Mouse (Mus musculus): ENCODE data around the gene Fto. TPM values are rescaled to one million over a fixed set of nuclear protein-coding genes. Genes with fewer than 3 reads are reported as not detected.

The Fto gene
- polyA plus RNA-seq, 2 experiments, result 10.0 to 15.6 TPM

DNA sequence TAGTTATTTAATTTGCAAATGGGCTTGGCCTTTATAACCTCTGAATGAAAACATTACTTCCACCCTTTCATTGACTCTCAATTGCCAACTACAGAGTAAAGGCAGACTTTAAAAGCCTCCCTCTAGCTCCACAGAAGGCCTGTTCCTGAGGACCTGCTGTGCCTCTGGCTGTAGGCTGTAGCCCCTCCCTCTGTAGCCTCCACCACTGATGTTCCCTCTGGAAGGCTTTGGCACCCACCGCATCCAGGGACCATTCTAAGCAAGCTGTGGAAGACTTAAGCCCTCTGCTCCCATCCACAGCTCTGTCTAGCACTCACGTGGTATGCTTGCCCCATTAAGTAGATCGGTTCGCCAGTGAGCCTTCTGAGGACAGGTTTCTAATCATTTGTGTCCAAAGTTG lies 258.7 kb downstream of the Fto start:
- WGBS (ENCODE audit: insufficient replicate concordance), result 77% methylated on average over 4 of the region's 4 CpGs
- H3K9ac ChIP-seq (replicated peaks), result no peak overlapping the region
- no peaks in the 10 kb centered on the region for H3K9me3 ChIP-seq (ENCODE audit: control insufficient read depth, low read length)
- no peak overlapping the region for H3K27ac ChIP-seq
- no peaks in the 10 kb centered on the region for H3K36me3 ChIP-seq (replicated peaks; ENCODE audit: control insufficient read depth, insufficient read depth, low read depth)
- TF ChIP-seq EP300 (IDR thresholded peaks at IDR 0.05; ENCODE audit: low read depth) (no peak), CTCF (IDR thresholded peaks at IDR 0.05; ENCODE audit: low read depth) (no peak)
- H3K4me1 ChIP-seq (replicated peaks; ENCODE audit: control insufficient read depth in 2 of 2, insufficient read depth in 2 of 2, low read length in 1 of 2), result peaks cover 0 to 5% of the 10 kb centered on the region in 2 experiments; a peak in 2 of 4 replicates
- ATAC-seq (ENCODE audit: insufficient read depth), result no peak
- H3K4me2 ChIP-seq (ENCODE audit: low read depth), result no peak overlapping the region
- no peak for DNase-seq (ENCODE audit: low read depth in 3 of 3, low spot score in 3 of 3)
- H3K4me3 ChIP-seq (ENCODE audit: insufficient read depth in 1 of 2, low read depth in 2 of 2, low read length in 2 of 2), result no peak overlapping the region
- H3K27me3 ChIP-seq (ENCODE audit: control insufficient read depth, insufficient read depth, low read length), result no peaks in the 10 kb centered on the region

DNA sequence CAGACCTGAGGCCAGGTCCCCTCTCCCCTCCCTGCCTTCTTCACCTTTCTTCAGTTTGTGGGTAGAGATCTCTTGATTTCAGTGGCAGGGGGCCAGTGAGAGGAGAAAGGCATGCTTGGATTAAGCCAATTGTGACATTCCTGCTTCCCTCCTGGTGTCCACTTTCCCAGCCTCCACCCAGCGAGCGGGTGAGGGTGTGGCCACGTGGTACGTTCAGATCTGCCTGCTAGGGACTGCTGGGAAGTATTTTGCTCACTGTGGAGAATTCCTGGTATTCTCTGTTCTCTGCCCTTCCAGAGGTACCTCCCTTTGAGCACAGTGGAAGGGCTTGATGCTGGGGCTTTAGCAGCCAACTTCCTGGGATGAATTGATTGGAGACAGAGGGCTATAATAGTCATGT lies 259.3 kb downstream of the Fto start:
- ATAC-seq (ENCODE audit: insufficient read depth) (no peak), DNase-seq (ENCODE audit: low read depth in 3 of 3, low spot score in 3 of 3) (no peak)
- TF ChIP-seq CTCF (IDR thresholded peaks at IDR 0.05; ENCODE audit: low read depth) (no peak), EP300 (IDR thresholded peaks at IDR 0.05; ENCODE audit: low read depth) (no peak)
- 44% methylated on average over 4 of the region's 4 CpGs for WGBS (ENCODE audit: insufficient replicate concordance)
- Histone ChIP-seq H3K36me3 (replicated peaks; ENCODE audit: control insufficient read depth, insufficient read depth, low read depth) (no peaks in the 10 kb centered on the region), H3K4me2 (ENCODE audit: low read depth) (no peak overlapping the region), H3K4me1 (replicated peaks; ENCODE audit: control insufficient read depth in 2 of 2, insufficient read depth in 2 of 2, low read length in 1 of 2) (peaks cover 0 to 5% of the 10 kb centered on the region in 2 experiments; a peak in 2 of 4 replicates), H3K27ac (no peak overlapping the region), H3K9me3 (ENCODE audit: control insufficient read depth, low read length) (no peaks in the 10 kb centered on the region), H3K9ac (replicated peaks) (no peak overlapping the region), H3K4me3 (ENCODE audit: insufficient read depth in 1 of 2, low read depth in 2 of 2, low read length in 2 of 2) (no peak overlapping the region), H3K27me3 (ENCODE audit: control insufficient read depth, insufficient read depth, low read length) (no peaks in the 10 kb centered on the region)

DNA sequence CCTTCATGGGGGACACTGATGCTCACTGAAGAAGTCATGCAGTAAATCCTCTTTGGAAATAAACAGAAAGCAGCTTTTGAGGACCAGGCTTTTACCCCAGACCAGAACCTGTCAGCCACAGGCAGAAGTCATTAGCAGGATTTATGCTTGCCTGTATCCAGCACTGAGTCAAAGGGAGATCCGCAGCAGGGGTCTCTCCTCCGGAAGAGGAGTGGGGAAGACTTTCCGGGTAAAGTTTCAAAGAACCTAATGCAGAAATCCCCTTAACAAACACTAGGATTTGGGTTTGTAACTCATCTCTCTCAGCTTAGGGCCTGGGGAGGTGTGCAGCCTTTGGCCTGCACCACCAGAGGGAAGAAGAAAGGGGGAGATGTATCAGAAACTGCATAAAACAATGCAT lies 262.3 kb downstream of the Fto start:
- WGBS (ENCODE audit: insufficient replicate concordance), result 57% methylated on average over 3 of the region's 3 CpGs
- ATAC-seq (ENCODE audit: insufficient read depth), result no peak
- Histone ChIP-seq H3K36me3 (replicated peaks; ENCODE audit: control insufficient read depth, insufficient read depth, low read depth) (no peaks in the 10 kb centered on the region), H3K4me2 (ENCODE audit: low read depth) (no peak overlapping the region), H3K27ac (no peak overlapping the region), H3K4me3 (ENCODE audit: insufficient read depth in 1 of 2, low read depth in 2 of 2, low read length in 2 of 2) (no peak overlapping the region), H3K9me3 (ENCODE audit: control insufficient read depth, low read length) (no peaks in the 10 kb centered on the region), H3K27me3 (ENCODE audit: control insufficient read depth, insufficient read depth, low read length) (no peaks in the 10 kb centered on the region), H3K9ac (replicated peaks) (no peak overlapping the region), H3K4me1 (replicated peaks; ENCODE audit: control insufficient read depth in 2 of 2, insufficient read depth in 2 of 2, low read length in 1 of 2) (no peaks in the 10 kb centered on the region)
- TF ChIP-seq CTCF (IDR thresholded peaks at IDR 0.05; ENCODE audit: low read depth) (no peak), EP300 (IDR thresholded peaks at IDR 0.05; ENCODE audit: low read depth) (no peak)
- DNase-seq (ENCODE audit: low read depth in 3 of 3, low spot score in 3 of 3), result no peak

DNA sequence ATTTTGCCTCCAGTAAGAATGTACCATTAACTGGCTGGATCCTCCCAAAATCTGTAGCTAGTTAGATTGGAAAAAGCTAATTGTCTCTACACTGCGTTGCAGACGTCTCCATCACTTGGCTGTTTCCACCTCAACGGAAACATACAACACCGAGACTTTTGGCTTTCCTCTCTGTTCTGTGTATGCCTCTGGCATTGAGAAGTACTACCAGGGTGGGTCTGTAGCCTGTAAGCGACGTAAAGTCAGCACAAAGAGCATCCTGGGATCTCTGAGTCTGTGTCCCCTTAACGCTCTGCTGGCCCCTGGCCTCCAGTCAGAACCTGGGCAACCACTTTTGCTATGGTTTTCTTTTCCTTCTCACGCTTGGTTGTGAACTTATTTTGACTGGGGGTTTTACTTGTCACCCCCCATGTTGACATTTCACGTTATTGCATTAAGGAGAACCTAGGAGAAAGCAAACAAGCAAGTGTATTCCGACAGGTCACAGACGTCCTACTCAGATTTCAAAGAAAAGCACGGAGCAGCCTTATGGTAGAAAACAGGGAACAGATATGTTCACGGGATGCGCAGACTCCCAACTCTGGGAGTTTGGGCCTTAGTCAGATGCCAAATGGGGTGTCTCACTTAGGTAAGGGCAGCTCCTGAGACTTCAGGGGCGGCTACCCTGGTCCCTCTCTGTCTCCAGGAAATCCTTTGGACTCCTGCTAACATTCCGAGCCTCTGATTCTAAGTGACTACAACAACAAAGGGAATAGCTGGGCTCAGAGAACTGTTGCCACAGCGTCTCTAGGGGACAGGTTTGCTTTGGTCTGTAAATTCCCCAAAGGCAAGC lies 263.0 kb downstream of the Fto start:
- Histone ChIP-seq H3K27ac (no peak overlapping the region), H3K4me1 (replicated peaks; ENCODE audit: control insufficient read depth in 2 of 2, insufficient read depth in 2 of 2, low read length in 1 of 2) (no peaks in the 10 kb centered on the region), H3K4me2 (ENCODE audit: low read depth) (no peak overlapping the region), H3K27me3 (ENCODE audit: control insufficient read depth, insufficient read depth, low read length) (no peaks in the 10 kb centered on the region), H3K9ac (replicated peaks) (no peak overlapping the region), H3K36me3 (replicated peaks; ENCODE audit: control insufficient read depth, insufficient read depth, low read depth) (no peaks in the 10 kb centered on the region), H3K4me3 (ENCODE audit: insufficient read depth in 1 of 2, low read depth in 2 of 2, low read length in 2 of 2) (no peak overlapping the region), H3K9me3 (ENCODE audit: control insufficient read depth, low read length) (no peaks in the 10 kb centered on the region)
- no peak for ATAC-seq (ENCODE audit: insufficient read depth)
- TF ChIP-seq EP300 (IDR thresholded peaks at IDR 0.05; ENCODE audit: low read depth) (no peak), CTCF (IDR thresholded peaks at IDR 0.05; ENCODE audit: low read depth) (no peak)
- WGBS (ENCODE audit: insufficient replicate concordance), result 61% methylated on average over 17 of the region's 17 CpGs
- no peak for DNase-seq (ENCODE audit: low read depth in 3 of 3, low spot score in 3 of 3)

DNA sequence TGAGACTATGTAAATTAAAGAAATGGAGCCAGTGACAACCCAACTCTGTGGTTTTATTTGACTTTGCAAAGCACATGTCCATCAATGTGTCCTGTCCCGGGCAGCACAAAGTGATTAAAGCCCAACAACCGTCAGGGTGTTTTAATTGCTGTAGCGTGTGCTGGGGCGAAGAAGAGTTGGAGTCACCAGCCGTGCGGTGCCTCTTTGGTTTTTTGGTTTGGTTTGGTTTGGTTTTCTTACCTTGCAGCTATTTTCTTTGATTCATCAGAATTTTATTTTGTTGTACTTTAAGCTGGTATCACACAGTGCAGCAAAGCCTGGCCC lies 263.6 kb downstream of the Fto start:
- WGBS (ENCODE audit: insufficient replicate concordance), result 73% methylated on average over 6 of the region's 6 CpGs
- Histone ChIP-seq H3K4me2 (ENCODE audit: low read depth) (no peak overlapping the region), H3K9ac (replicated peaks) (no peak overlapping the region), H3K9me3 (ENCODE audit: control insufficient read depth, low read length) (no peaks in the 10 kb centered on the region), H3K4me1 (replicated peaks; ENCODE audit: control insufficient read depth in 2 of 2, insufficient read depth in 2 of 2, low read length in 1 of 2) (no peaks in the 10 kb centered on the region), H3K27me3 (ENCODE audit: control insufficient read depth, insufficient read depth, low read length) (no peaks in the 10 kb centered on the region), H3K4me3 (ENCODE audit: insufficient read depth in 1 of 2, low read depth in 2 of 2, low read length in 2 of 2) (no peak overlapping the region), H3K36me3 (replicated peaks; ENCODE audit: control insufficient read depth, insufficient read depth, low read depth) (no peaks in the 10 kb centered on the region), H3K27ac (no peak overlapping the region)
- no peak for DNase-seq (ENCODE audit: low read depth in 3 of 3, low spot score in 3 of 3)
- no peak for ATAC-seq (ENCODE audit: insufficient read depth)
- TF ChIP-seq EP300 (IDR thresholded peaks at IDR 0.05; ENCODE audit: low read depth) (no peak), CTCF (IDR thresholded peaks at IDR 0.05; ENCODE audit: low read depth) (no peak)

All from liver, embryonic 14.5 days (tissue).